Mouse (Mus musculus) G1E (cell line): ENCODE measurements around the gene Ryk. TPM values are rescaled to one million over a fixed set of nuclear protein-coding genes. Genes with fewer than 3 reads are reported as not detected.

Experiments used
- ATAC-seq: 2 replicates; pipeline ENCODE4 v1.8.0; 2016; ENCODE audit warnings: mild to moderate bottlenecking; ENCODE audit not compliant: insufficient number of reproducible peaks, poor library complexity, low FRiP score, severe bottlenecking; ENCODE audit errors: extremely low read depth
- DNase-seq: peaks from one replicate; pipeline ENCODE4 v3.0.0; 2012; ENCODE audit warnings: low spot score
- H3K27me3 ChIP-seq: 2 replicates; pipeline ENCODE4 v1.6.1; 2012; ENCODE audit warnings: mild to moderate bottlenecking, low read length, inconsistent platforms; ENCODE audit not compliant: insufficient read depth
- H3K36me3 ChIP-seq: replicated peaks from 2 replicates; pipeline ENCODE3; 2012; ENCODE audit warnings: mild to moderate bottlenecking, inconsistent platforms
- H3K4me1 ChIP-seq: 2 replicates; pipeline ENCODE4 v1.6.1; 2012; ENCODE audit warnings: low read depth, low read length, inconsistent platforms, mixed read lengths; ENCODE audit not compliant: insufficient read depth
- H3K4me3 ChIP-seq: 2 replicates; pipeline ENCODE4 v1.5.1; 2012; ENCODE audit warnings: low read depth, mild to moderate bottlenecking, inconsistent platforms, low read length, moderate library complexity, mixed read lengths
- H3K9me3 ChIP-seq: replicated peaks from 2 replicates; pipeline ENCODE4 v1.6.1; 2012; ENCODE audit warnings: inconsistent platforms
- CTCF ChIP-seq: IDR thresholded peaks from 2 replicates; pipeline ENCODE4 v1.5.1; 2012; ENCODE audit warnings: low read depth, low read length, inconsistent platforms, mixed read lengths
- GATA1 ChIP-seq: IDR thresholded peaks from 2 replicates; pipeline ENCODE4 v1.6.1; 2012; ENCODE audit warnings: borderline replicate concordance, low read length, inconsistent platforms, mixed read lengths
- GATA2 ChIP-seq: IDR thresholded peaks from 2 replicates; pipeline ENCODE4 v1.6.1; 2012; ENCODE audit warnings: low read depth, low read length, inconsistent platforms, borderline replicate concordance
- POLR2AphosphoS5 ChIP-seq: IDR thresholded peaks from 2 replicates; pipeline ENCODE4 v1.6.1; 2012; ENCODE audit warnings: low read depth, low read length, inconsistent platforms; ENCODE audit not compliant: insufficient replicate concordance
- TAL1 ChIP-seq: conservative IDR thresholded peaks from 2 replicates; pipeline ENCODE4 v1.6.1; 2012; ENCODE audit warnings: low read depth, low read length, inconsistent platforms, mixed read lengths
- polyA plus RNA-seq: library from polyadenylated mRNA; stranded (reverse); fragments of >175 nt; gene quantifications from 2 replicates; pipeline ENCODE4 v1.2.3, GENCODE M21; 2012
- total RNA-seq, 2 experiments: library from RNA; stranded (forward) in 1 of 2; stranded (reverse) in 1 of 2; fragments of 200-1000 nt in 1 of 2; fragments of >200 nt in 1 of 2; fragmentation: Nextera tagmentation in 1 of 2; gene quantifications; 2 replicates each; pipeline ENCODE4 v1.2.3; 2014 to 2017

Ryk gene
- total and polyA plus RNA-seq, 3 experiments: 17.1 to 110 (median 80.1) TPM

- ATAC-seq (no peak), DNase-seq (no peak)
- H3K27me3 ChIP-seq: no peaks in the 10 kb centered on the region
- TF ChIP-seq CTCF: no peak
- no peak for TF ChIP-seq POLR2AphosphoS5
- no peak for TF ChIP-seq GATA2
- TF ChIP-seq GATA1: no peak
- TF ChIP-seq TAL1: no peak
- peaks cover 45% of the 10 kb centered on the region for H3K36me3 ChIP-seq
- H3K4me3 ChIP-seq: peak overlapping the region; percentile 8; the same call in 1 of the 2 replicates
- peaks cover 76% of the 10 kb centered on the region for H3K4me1 ChIP-seq
- H3K9me3 ChIP-seq: no peaks in the 10 kb centered on the region
Observed at GRCm38 (mm10) chr9:102840792-102841778, 6.4 kb downstream of the Ryk start.

- ATAC-seq (no peak), DNase-seq (no peak)
Observed at GRCm38 (mm10) chr9:102841832-102842231, 7.1 kb downstream of the Ryk start.

GRCm38 (mm10) chr9:102842498-102842897 lies 7.8 kb downstream of the Ryk start:
- no peak for TF ChIP-seq GATA2
- TF ChIP-seq POLR2AphosphoS5: no peak
- no peak for TF ChIP-seq TAL1
- TF ChIP-seq GATA1: no peak
- TF ChIP-seq CTCF: no peak
- DNase-seq (no peak), ATAC-seq (no peak)
- Histone ChIP-seq H3K27me3 (no peaks in the 10 kb centered on the region), H3K36me3 (peaks cover 46% of the 10 kb centered on the region), H3K4me3 (no peak overlapping the region; the same call in 1 of the 2 replicates), H3K4me1 (peaks cover 74% of the 10 kb centered on the region), H3K9me3 (no peaks in the 10 kb centered on the region)

More at GRCm38 (mm10) chr9:102841832-102842231, 7.1 kb downstream of the Ryk start:
- Histone ChIP-seq H3K27me3 (no peaks in the 10 kb centered on the region), H3K4me3 (no peak overlapping the region), H3K9me3 (no peaks in the 10 kb centered on the region), H3K4me1 (peaks cover 74% of the 10 kb centered on the region), H3K36me3 (peaks cover 50% of the 10 kb centered on the region)
- TF ChIP-seq GATA2 (no peak), CTCF (no peak), TAL1 (no peak)

- DNase-seq (peak; percentile 18), ATAC-seq (peak; percentile 75)
- peaks cover 83% of the 10 kb centered on the region for H3K4me1 ChIP-seq
- H3K27me3 ChIP-seq: no peaks in the 10 kb centered on the region
- H3K4me3 ChIP-seq: no peak overlapping the region
- no peaks in the 10 kb centered on the region for H3K9me3 ChIP-seq
- peaks cover 54% of the 10 kb centered on the region for H3K36me3 ChIP-seq
- no peak for TF ChIP-seq GATA2
- no peak for TF ChIP-seq CTCF
- no peak for TF ChIP-seq GATA1
- no peak for TF ChIP-seq POLR2AphosphoS5
Observed at GRCm38 (mm10) chr9:102843577-102843976, 8.9 kb downstream of the Ryk start.

GRCm38 (mm10) chr9:102845851-102846250 lies 11.1 kb downstream of the Ryk start:
- ATAC-seq (no peak), DNase-seq (no peak)
- Histone ChIP-seq H3K36me3 (peaks cover 57% of the 10 kb centered on the region), H3K27me3 (no peaks in the 10 kb centered on the region), H3K4me1 (peaks cover 74% of the 10 kb centered on the region), H3K4me3 (no peak overlapping the region), H3K9me3 (no peaks in the 10 kb centered on the region)
- no peak for TF ChIP-seq TAL1
- no peak for TF ChIP-seq CTCF
- no peak for TF ChIP-seq GATA2
- no peak for TF ChIP-seq GATA1
- no peak for TF ChIP-seq POLR2AphosphoS5

GRCm38 (mm10) chr9:102846348-102846747 lies 11.6 kb downstream of the Ryk start:
- Histone ChIP-seq H3K4me1 (peaks cover 72% of the 10 kb centered on the region), H3K4me3 (no peak overlapping the region), H3K9me3 (no peaks in the 10 kb centered on the region), H3K27me3 (no peaks in the 10 kb centered on the region), H3K36me3 (peaks cover 53% of the 10 kb centered on the region)
- no peak for ATAC-seq
- TF ChIP-seq GATA1 (no peak), POLR2AphosphoS5 (no peak), TAL1 (no peak), CTCF (no peak), GATA2 (no peak)
- DNase-seq: no peak
